Mouse (Mus musculus) activated CD4-positive, CD25-positive, alpha-beta regulatory T cell, adult 9 weeks (primary cell): ENCODE data around the gene Lars2. TPM values are rescaled to one million over a fixed set of nuclear protein-coding genes. Genes with fewer than 3 reads are reported as not detected.

Source experiments
- polyA plus RNA-seq: library from polyadenylated mRNA; unstranded; fragments of 100-300 nt; shearing (Covaris generic); gene quantifications from one replicate; pipeline ENCODE4 v1.2.1, GENCODE M21; 2017

Lars2 gene
- polyA plus RNA-seq, result 528 TPM

GRCm38 (mm10) chr9:123366708-123367385 lies at the start of gene Lars2:
TSS of gene Lars2 (plus strand) at chr9:123366927.

DNA sequence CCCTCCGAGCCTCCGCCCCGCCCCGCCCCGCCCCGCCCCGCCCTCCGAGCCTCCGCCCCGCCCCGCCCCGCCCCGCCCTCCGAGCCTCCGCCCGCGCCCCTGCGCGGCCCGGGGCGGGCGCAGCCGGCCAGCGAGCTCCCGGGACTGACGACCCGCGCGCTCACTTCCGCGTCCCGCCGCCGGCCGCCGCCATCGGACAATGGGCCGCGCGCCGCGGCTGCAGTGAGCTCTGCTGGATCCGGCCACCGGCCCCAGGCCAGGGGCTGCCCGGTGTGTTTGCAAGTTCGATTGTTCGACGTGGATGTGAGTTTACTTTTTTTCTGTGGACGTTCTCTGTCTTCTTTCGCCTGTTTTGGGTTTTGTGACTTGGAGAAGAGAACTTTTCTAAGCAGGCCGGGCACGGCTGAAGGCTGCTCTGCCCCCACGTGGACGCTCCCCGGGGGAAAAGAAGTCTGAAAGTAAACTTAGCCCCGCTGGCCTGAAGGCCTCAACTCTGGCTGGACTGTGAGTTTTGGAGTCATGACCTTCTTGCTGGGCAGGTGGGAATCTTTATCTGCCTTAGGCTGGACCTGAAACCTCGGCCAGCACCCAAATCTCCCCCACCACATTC lies 112.0 kb downstream of the Lars2 start, which contains the start of gene Limd1:
TSS of gene Limd1 (plus strand) at position 121 of the 610 bp plus-strand sequence.

Other genes with a start within 250 kb of the Lars2 start
- gene Clec3b, start 216.0 kb upstream of the Lars2 start, polyA plus RNA-seq, result not detected
- 4.5 TPM for gene Cdcp1, start 150.9 kb upstream of the Lars2 start, polyA plus RNA-seq
- gene Tmem158, start 106.2 kb upstream of the Lars2 start, polyA plus RNA-seq, result 0.95 TPM
- gene Limd1, start 111.8 kb downstream of the Lars2 start, polyA plus RNA-seq, result 47.4 TPM
- gene Sacm1l, start 162.8 kb downstream of the Lars2 start, polyA plus RNA-seq, result 99.3 TPM